Mouse (Mus musculus) thymus, adult 2 months (tissue): ENCODE data around the gene Myo1a. TPM values are rescaled to one million over a fixed set of nuclear protein-coding genes. Genes with fewer than 3 reads are reported as not detected.
A peak's percentile ranks its signal among the peaks of the same experiment; 100 is the strongest.

ENCODE experiments used
- DNase-seq: peaks from one replicate; pipeline ENCODE4 v3.0.0; 2021
- H3K27ac ChIP-seq: fragments of 200-500 bp; 2 replicates; pipeline ENCODE4 v1.5.1; 2012; ENCODE audit warnings: low read length, control low read depth; ENCODE audit not compliant: control insufficient read depth, insufficient read depth
- H3K27me3 ChIP-seq: fragments of 200-500 bp; 2 replicates; pipeline ENCODE4 v1.6.1; 2012; ENCODE audit warnings: mild to moderate bottlenecking, low read length, moderate library complexity, mixed read lengths; ENCODE audit not compliant: control insufficient read depth, insufficient read depth
- H3K36me3 ChIP-seq: fragments of 200-500 bp; 2 replicates; pipeline ENCODE4 v1.6.1; 2012; ENCODE audit warnings: mild to moderate bottlenecking, low read length, moderate library complexity; ENCODE audit not compliant: control insufficient read depth, insufficient read depth
- H3K4me1 ChIP-seq: fragments of 200-500 bp; replicated peaks from 2 replicates; pipeline ENCODE4 v1.6.1; 2012; ENCODE audit warnings: low read length; ENCODE audit not compliant: control insufficient read depth, insufficient read depth
- H3K4me3 ChIP-seq: fragments of 200-500 bp; 2 replicates; pipeline ENCODE4 v1.5.1; 2012; ENCODE audit warnings: mild to moderate bottlenecking, low read length, control low read depth, moderate library complexity; ENCODE audit not compliant: control insufficient read depth, insufficient read depth
- CTCF ChIP-seq: fragments of 200-500 bp; IDR thresholded peaks from 2 replicates; pipeline ENCODE4 v1.5.1; 2012; ENCODE audit warnings: mild to moderate bottlenecking, control low read depth, low read length, moderate library complexity, borderline replicate concordance; ENCODE audit not compliant: control insufficient read depth, poor library complexity, insufficient read depth; ENCODE audit errors: extremely low read depth
- POLR2A ChIP-seq: fragments of 200-500 bp; IDR thresholded peaks from 2 replicates; pipeline ENCODE4 v1.6.1; 2012; ENCODE audit warnings: mild to moderate bottlenecking, low read length, control low read depth, moderate library complexity; ENCODE audit not compliant: control insufficient read depth, poor library complexity, insufficient read depth; ENCODE audit errors: extremely low read depth
- WGBS: fragments of 180-500 bp; shearing (Covaris S2); methylation state at CpG from one replicate; pipeline ENCODE4 v1.1.7; 2018; 5-methylcytosine and 5-hydroxymethylcytosine counted together
- polyA plus RNA-seq: library from polyadenylated mRNA; depleted of rRNA; stranded (reverse); fragments of >200 nt; gene quantifications from 2 replicates; pipeline ENCODE4 v1.2.3, GENCODE M21; 2012

Myo1a gene
- polyA plus RNA-seq, 1 experiment: 1.8 TPM

DNA sequence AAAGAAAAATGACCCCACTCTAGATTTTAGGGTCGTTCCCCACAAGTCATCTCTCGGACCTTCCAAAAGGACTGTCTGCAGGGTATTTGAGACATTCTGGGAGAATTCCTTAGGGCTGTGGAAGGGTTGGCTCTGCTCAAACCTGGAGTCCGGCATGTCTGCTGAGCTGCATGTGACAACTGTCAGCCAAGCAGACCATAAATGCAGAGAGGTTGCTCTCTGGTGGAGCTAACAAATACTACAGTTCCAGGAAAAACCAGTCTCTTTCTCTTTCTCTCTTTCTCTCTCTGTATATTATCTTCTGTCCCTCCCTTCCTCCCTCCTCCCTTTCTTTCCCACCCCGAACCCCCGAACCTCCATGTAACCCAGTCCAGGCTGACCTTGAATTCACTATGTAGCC is 29.5 kb downstream of the Myo1a start:
- no peaks in the 10 kb centered on the region for H3K27me3 ChIP-seq
- no peak overlapping the region for H3K27ac ChIP-seq
- DNase-seq: no peak
- 51% methylated on average over 5 of the region's 5 CpGs for WGBS
- H3K4me3 ChIP-seq: no peak overlapping the region
- H3K4me1 ChIP-seq: peaks cover 8% of the 10 kb centered on the region
- no peak for TF ChIP-seq POLR2A
- TF ChIP-seq CTCF: no peak
- no peaks in the 10 kb centered on the region for H3K36me3 ChIP-seq

DNA sequence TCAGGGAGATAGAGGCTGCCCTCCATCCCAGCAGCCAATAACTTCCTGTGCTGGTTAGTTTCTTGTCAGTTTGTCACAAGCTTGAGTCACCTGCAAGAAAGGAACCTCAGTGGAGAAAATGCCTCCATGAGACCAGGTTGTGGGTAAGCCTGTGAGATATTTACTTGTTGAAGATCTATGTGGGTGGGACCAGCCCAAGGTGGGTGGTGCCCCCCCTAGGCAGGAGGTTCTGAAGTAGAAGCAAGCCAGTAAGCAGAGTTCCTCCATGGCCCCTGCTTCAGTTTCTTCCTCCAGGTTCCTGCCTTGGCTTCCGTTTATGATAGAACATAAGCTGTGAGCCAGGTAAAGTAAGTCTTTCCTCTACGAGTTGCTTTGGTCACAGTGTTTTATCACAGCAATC is 31.3 kb downstream of the Myo1a start:
- H3K27me3 ChIP-seq: no peaks in the 10 kb centered on the region; the same call in 1 of the 2 replicates
- TF ChIP-seq POLR2A: no peak
- TF ChIP-seq CTCF: no peak
- H3K4me3 ChIP-seq: no peak overlapping the region
- no peak for DNase-seq
- WGBS: 41% methylated on average over 2 of the region's 2 CpGs
- no peaks in the 10 kb centered on the region for H3K36me3 ChIP-seq
- peaks cover 12% of the 10 kb centered on the region for H3K4me1 ChIP-seq
- H3K27ac ChIP-seq: no peak overlapping the region

GRCm38 (mm10) chr10:127736916-127737315 is 31.9 kb downstream of the Myo1a start:
- H3K36me3 ChIP-seq: 0 out of 2 replicates have a peak, but pooled peaks cover 1% of the 10 kb centered on the region
- TF ChIP-seq POLR2A: no peak
- TF ChIP-seq CTCF: no peak
- no peaks in the 10 kb centered on the region; the same call in 1 of the 2 replicates for H3K27me3 ChIP-seq
- WGBS: 46% methylated on average over 4 of the region's 4 CpGs
- no peak overlapping the region for H3K4me3 ChIP-seq
- H3K4me1 ChIP-seq: peaks cover 12% of the 10 kb centered on the region
- no peak overlapping the region for H3K27ac ChIP-seq
- DNase-seq: no peak

GRCm38 (mm10) chr10:127737552-127737951 is 32.6 kb downstream of the Myo1a start:
- no peak for DNase-seq
- peaks cover 6% of the 10 kb centered on the region; the same call in 1 of the 2 replicates for H3K36me3 ChIP-seq
- no peaks in the 10 kb centered on the region; the same call in 1 of the 2 replicates for H3K27me3 ChIP-seq
- TF ChIP-seq POLR2A: no peak
- peaks cover 12% of the 10 kb centered on the region for H3K4me1 ChIP-seq
- 58% methylated on average over 2 of the region's 2 CpGs for WGBS
- no peak overlapping the region for H3K4me3 ChIP-seq
- no peak overlapping the region; the same call in 1 of the 2 replicates for H3K27ac ChIP-seq

- H3K36me3 ChIP-seq: peaks cover 13% of the 10 kb centered on the region
- H3K27me3 ChIP-seq: no peaks in the 10 kb centered on the region; the same call in 1 of the 2 replicates
- no peak overlapping the region for H3K4me3 ChIP-seq
- DNase-seq: peak; percentile 39
- 52% methylated on average over 13 of the region's 13 CpGs for WGBS
- H3K4me1 ChIP-seq: peaks cover 12% of the 10 kb centered on the region
- no peak overlapping the region for H3K27ac ChIP-seq
- TF ChIP-seq CTCF: peak; percentile 62; the same call in 1 of the 2 replicates
- no peak for TF ChIP-seq POLR2A
These were observed 33.3 kb downstream of the Myo1a start for GRCm38 (mm10) chr10:127738151-127738882.

DNA sequence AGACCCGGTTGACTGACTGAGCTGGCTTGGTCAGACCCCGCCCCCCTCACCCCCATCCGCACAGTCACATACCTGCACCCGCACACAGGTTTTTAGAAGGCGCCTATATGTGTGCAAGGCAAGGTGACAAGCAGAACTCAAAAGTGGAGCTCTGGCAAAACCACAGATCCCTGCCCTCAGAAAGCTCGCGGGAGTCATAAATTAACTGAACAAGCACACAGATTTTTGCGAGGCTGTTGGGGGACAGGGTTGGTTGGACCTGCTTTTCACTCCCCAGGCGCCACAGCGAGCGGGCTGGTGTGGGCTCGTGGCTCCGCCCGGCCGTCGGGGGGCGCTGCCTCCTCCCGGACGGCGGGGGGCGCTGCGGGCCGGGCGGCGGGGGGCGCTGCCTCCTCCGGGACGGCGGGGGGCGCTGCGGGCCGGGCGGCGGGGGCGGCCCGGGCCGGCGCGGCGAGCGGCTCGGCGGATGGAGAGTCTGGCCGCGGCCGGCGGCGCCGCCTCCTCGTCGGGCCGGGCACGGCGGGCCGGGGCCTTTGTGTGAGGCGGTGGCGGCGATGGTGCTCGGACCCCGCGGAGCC is 34.2 kb downstream of the Myo1a start, which contains the start of gene Zbtb39:
TSS of gene Zbtb39 (plus strand) at position 456 of the 578 bp plus-strand sequence.
- Histone ChIP-seq H3K27me3 (no peaks in the 10 kb centered on the region; the same call in 1 of the 2 replicates), H3K27ac (no peak within 1 kb of the TSS), H3K4me1 (peaks cover 12% of the 10 kb centered on the region), H3K36me3 (peaks cover 19% of the 10 kb centered on the region), H3K4me3 (peak within 1 kb of the TSS; percentile 50)
- 4% methylated on average over 54 of the region's 61 CpGs for WGBS
- TF ChIP-seq POLR2A (0 out of 2 replicates have a peak, but pooled peaks have one; percentile 16), CTCF (peak; percentile 77)
- DNase-seq: peak; percentile 76
